Mouse (Mus musculus): ENCODE measurements around the gene Phox2a.

GRCm38 (mm10) chr7:101836271-101837153 lies 18.4 kb downstream of the Phox2a start:
- TF ChIP-seq TAL1 (IDR thresholded peaks at IDR 0.05; ENCODE audit: low read length) (no peak), EP300 (IDR thresholded peaks at IDR 0.05; ENCODE audit: low read depth in 1 of 2, low read length in 2 of 2) (peak in 1 of 2 experiments; percentile 28; a peak in 1 of 4 replicates), CTCF (IDR thresholded peaks at IDR 0.05 in 2 of 3, conservative IDR thresholded peaks at IDR 0.05 in 1 of 3; ENCODE audit: control insufficient read depth in 1 of 3, insufficient read depth in 1 of 3, low read depth in 2 of 3, low read length in 3 of 3, poor library complexity in 1 of 3, severe bottlenecking in 1 of 3) (no peak), GABPA (IDR thresholded peaks at IDR 0.05; ENCODE audit: low read depth, low read length) (no peak), POLR2A (IDR thresholded peaks at IDR 0.05; ENCODE audit: control insufficient read depth in 1 of 2, insufficient read depth in 1 of 2, low read depth in 1 of 2, low read length in 2 of 2, poor library complexity in 1 of 2) (peak in 1 of 2 experiments; percentile 48; a peak in 1 of 4 replicates), MXI1 (IDR thresholded peaks at IDR 0.05; ENCODE audit: low read depth, low read length) (no peak)
